Mouse (Mus musculus): Measurements from ENCODE around the gene Thsd4. TPM values are rescaled to one million over a fixed set of nuclear protein-coding genes. Genes with fewer than 3 reads are reported as not detected.

Thsd4 gene
- total RNA-seq, 2 experiments from 2014 or later = not detected

- ATAC-seq (replicated peaks; ENCODE audit: low FRiP score, poor library complexity, severe bottlenecking) = no peak
Observed at GRCm38 (mm10) chr9:60124102-60124501, 397.7 kb downstream of the Thsd4 start.

- ATAC-seq (replicated peaks; ENCODE audit: low FRiP score, poor library complexity, severe bottlenecking) = no peak
Observed at GRCm38 (mm10) chr9:60123066-60123465, 398.8 kb downstream of the Thsd4 start.

GRCm38 (mm10) chr9:60119846-60120245 is 402.0 kb downstream of the Thsd4 start:
- no peak for ATAC-seq (replicated peaks; ENCODE audit: low FRiP score, poor library complexity, severe bottlenecking)

GRCm38 (mm10) chr9:60117831-60118230 is 404.0 kb downstream of the Thsd4 start:
- no peak for ATAC-seq (replicated peaks; ENCODE audit: low FRiP score, poor library complexity, severe bottlenecking)

- ATAC-seq (replicated peaks; ENCODE audit: low FRiP score, poor library complexity, severe bottlenecking) = no peak
Observed at GRCm38 (mm10) chr9:60115711-60116247, 406.1 kb downstream of the Thsd4 start.

- no peak for ATAC-seq (replicated peaks; ENCODE audit: low FRiP score, poor library complexity, severe bottlenecking)
Observed at GRCm38 (mm10) chr9:60115306-60115705, 406.5 kb downstream of the Thsd4 start.

- no peak for ATAC-seq (replicated peaks; ENCODE audit: low FRiP score, poor library complexity, severe bottlenecking)
Observed at GRCm38 (mm10) chr9:60110200-60110599, 411.6 kb downstream of the Thsd4 start.

GRCm38 (mm10) chr9:60106683-60107082 is 415.2 kb downstream of the Thsd4 start:
- ATAC-seq (replicated peaks; ENCODE audit: low FRiP score, poor library complexity, severe bottlenecking) = no peak

GRCm38 (mm10) chr9:60106106-60106505 is 415.7 kb downstream of the Thsd4 start:
- ATAC-seq (replicated peaks; ENCODE audit: low FRiP score, poor library complexity, severe bottlenecking) = no peak

GRCm38 (mm10) chr9:60094211-60094610 is 427.6 kb downstream of the Thsd4 start:
- ATAC-seq (replicated peaks; ENCODE audit: low FRiP score, poor library complexity, severe bottlenecking) = no peak

- ATAC-seq (replicated peaks; ENCODE audit: low FRiP score, poor library complexity, severe bottlenecking) = no peak
Observed at GRCm38 (mm10) chr9:60092428-60092827, 429.4 kb downstream of the Thsd4 start.

GRCm38 (mm10) chr9:60089441-60089840 is 432.4 kb downstream of the Thsd4 start:
- no peak for ATAC-seq (replicated peaks; ENCODE audit: low FRiP score, poor library complexity, severe bottlenecking)

- no peak for ATAC-seq (replicated peaks; ENCODE audit: low FRiP score, poor library complexity, severe bottlenecking)
Observed at GRCm38 (mm10) chr9:60088101-60088500, 433.7 kb downstream of the Thsd4 start.

GRCm38 (mm10) chr9:60082107-60082581 is 439.7 kb downstream of the Thsd4 start:
- no peak for ATAC-seq (replicated peaks; ENCODE audit: low FRiP score, poor library complexity, severe bottlenecking)

- ATAC-seq (replicated peaks; ENCODE audit: low FRiP score, poor library complexity, severe bottlenecking) = no peak
Observed at GRCm38 (mm10) chr9:60077761-60078160, 444.1 kb downstream of the Thsd4 start.

- ATAC-seq (replicated peaks; ENCODE audit: low FRiP score, poor library complexity, severe bottlenecking) = no peak
Observed at GRCm38 (mm10) chr9:60076396-60076795, 445.4 kb downstream of the Thsd4 start.

- ATAC-seq (replicated peaks; ENCODE audit: low FRiP score, poor library complexity, severe bottlenecking) = no peak
Observed at GRCm38 (mm10) chr9:60071620-60072263, 450.1 kb downstream of the Thsd4 start.

GRCm38 (mm10) chr9:60067241-60067640 is 454.6 kb downstream of the Thsd4 start:
- ATAC-seq (replicated peaks; ENCODE audit: low FRiP score, poor library complexity, severe bottlenecking) = no peak

GRCm38 (mm10) chr9:60065184-60065583 is 456.7 kb downstream of the Thsd4 start:
- no peak for ATAC-seq (replicated peaks; ENCODE audit: low FRiP score, poor library complexity, severe bottlenecking)

- ATAC-seq (replicated peaks; ENCODE audit: low FRiP score, poor library complexity, severe bottlenecking) = no peak
Observed at GRCm38 (mm10) chr9:60063191-60063720, 458.6 kb downstream of the Thsd4 start.

- no peak for ATAC-seq (replicated peaks; ENCODE audit: low FRiP score, poor library complexity, severe bottlenecking)
Observed at GRCm38 (mm10) chr9:60056131-60056530, 465.7 kb downstream of the Thsd4 start.

All from erythroblast, adult 5-6 weeks (primary cell).